Mouse (Mus musculus): Measurements from ENCODE around the gene Fgf2.

GRCm38 (mm10) chr3:37443409-37443808, 95.3 kb downstream of the Fgf2 start:
- no peak for TF ChIP-seq CTCF (IDR thresholded peaks at IDR 0.05; ENCODE audit: low read depth, low read length)
- no peak for TF ChIP-seq POLR2AphosphoS5 (IDR thresholded peaks at IDR 0.05; ENCODE audit: insufficient replicate concordance, low read depth, low read length)

Measured in G1E (cell line).